Mouse (Mus musculus): ENCODE data around the gene Rcl1.

The Rcl1 gene

DNA sequence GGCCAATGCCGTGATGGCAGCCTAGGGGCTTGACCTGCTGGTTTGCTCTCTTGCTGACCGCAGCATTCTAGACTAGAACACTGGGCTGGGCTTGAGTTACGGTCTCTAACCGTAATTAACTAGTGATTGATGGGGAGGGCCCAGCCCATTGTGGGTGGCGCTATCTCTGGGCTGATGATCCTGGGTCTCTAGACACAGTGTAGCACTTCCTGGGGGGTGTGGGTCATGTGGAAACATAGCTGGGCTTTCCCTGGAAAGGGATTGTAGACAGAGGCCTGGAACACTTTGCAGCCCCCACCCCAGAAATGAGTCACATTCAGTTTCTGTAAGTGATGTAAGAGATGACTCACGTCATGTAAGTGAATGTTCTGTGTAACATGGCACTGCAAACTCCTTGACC is 48.9 kb downstream of the Rcl1 start:
- DNase-seq (ENCODE audit: low read depth, low spot score): no peak

GRCm38 (mm10) chr19:29151443-29151842 is 50.3 kb downstream of the Rcl1 start:
- no peak for DNase-seq (ENCODE audit: low read depth, low spot score)

DNA sequence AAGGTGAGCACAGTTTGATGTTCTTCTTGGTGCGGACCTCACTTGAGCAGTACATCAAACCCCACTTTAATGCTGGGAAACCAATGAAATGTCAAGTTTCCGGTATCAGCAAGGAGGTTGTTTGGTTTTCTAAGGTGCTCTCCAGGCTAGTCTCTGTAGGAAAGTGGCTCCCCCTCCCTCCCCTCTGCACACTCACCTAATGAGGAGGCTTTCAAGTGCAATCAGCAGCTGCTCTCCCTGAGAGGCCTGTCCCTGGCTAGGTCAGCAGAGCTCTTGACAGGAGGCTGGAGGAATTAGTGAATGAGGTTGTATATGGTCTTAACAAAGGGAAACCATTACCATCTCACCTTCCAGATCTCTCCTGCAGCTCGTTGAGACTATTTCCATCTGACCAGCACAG is 54.4 kb downstream of the Rcl1 start:
- no peak for DNase-seq (ENCODE audit: low read depth, low spot score)

DNA sequence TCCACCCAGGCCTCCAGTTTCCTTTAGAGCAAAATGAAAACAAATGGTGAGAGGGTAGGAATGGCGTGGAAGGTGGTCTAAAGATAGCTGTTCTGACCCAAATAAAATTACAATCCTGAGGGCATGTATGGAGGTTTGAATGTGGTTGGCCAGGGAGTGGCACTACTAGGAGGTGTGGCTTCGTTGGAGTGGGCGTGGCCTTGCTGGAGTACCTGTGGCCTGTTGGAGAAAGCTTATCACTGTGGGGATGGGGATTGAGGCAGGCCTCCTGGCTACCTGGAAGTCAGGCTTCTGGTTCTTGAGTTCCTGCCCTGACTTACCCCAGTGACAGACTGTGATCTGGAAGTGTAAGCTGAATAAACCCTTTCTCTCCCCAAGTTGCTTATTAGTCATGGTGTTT is 55.2 kb downstream of the Rcl1 start:
- peak; percentile 17 for DNase-seq (ENCODE audit: low read depth, low spot score)

DNA sequence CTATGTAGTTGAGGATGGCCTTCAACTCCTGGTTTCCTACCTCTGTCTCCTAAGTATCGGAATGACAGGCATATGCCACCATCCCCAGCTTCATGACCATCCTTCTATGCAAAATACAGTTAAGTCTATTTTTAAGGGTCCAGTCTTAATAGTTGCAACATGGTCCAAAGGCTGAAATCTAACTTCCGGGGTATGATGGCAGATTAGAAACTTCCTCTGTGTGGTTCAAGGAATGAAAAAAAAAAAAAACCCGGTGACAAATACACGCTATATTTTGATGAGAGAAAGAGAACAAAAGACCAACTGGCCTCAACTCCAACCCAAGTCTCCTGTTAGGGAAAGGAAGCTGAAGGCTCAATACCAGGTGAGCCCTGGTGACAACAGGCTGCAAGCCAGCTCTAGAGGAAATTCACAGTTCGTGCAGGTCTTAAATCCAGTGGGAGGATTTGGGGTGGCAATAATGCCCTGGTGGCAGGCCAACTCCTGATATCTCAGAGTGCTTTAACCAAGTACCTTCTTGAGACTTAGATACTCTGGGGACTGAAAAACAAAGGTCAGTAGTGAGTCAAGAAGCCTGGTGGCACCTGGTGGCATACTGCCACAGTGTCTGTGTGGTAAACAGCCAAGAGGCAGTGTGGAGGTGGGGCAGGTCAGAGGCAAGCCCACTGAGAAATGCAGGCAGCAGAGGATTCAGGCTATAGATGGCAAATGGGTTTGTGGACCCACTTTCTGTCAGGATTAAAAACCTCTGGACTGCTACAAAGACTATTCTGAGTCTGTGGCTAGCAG is 56.7 kb downstream of the Rcl1 start:
- no peak for DNase-seq (ENCODE audit: low read depth, low spot score)

DNA sequence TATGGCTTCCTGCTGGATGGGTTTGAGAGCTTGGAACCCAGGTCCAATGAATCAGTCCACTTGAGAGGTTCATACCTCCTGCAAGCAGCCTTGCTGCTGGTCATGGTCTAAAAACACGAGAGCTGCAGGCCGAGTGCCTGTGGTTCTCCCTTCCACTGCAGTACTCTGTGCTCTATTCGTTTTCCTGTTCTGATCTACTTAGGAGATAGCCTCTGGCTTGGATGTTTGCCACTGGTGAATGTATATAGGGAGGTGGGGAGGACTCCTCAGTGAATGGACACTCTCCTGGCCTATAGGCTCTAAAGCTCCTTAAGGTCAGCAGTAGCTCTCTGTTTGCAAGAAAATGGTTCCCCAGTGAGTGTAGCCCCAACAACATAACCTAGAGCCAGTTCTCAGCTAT is 57.3 kb downstream of the Rcl1 start:
- no peak for DNase-seq (ENCODE audit: low read depth, low spot score)

GRCm38 (mm10) chr19:29163817-29164527 is 62.8 kb downstream of the Rcl1 start:
- DNase-seq (ENCODE audit: low read depth, low spot score): no peak

GRCm38 (mm10) chr19:29164528-29165166 is 63.5 kb downstream of the Rcl1 start:
- DNase-seq (ENCODE audit: low read depth, low spot score): no peak

GRCm38 (mm10) chr19:29167938-29168337 is 66.8 kb downstream of the Rcl1 start:
- DNase-seq (ENCODE audit: low read depth, low spot score): no peak

GRCm38 (mm10) chr19:29180336-29180735 is 79.2 kb downstream of the Rcl1 start:
- DNase-seq (ENCODE audit: low read depth, low spot score): no peak

DNA sequence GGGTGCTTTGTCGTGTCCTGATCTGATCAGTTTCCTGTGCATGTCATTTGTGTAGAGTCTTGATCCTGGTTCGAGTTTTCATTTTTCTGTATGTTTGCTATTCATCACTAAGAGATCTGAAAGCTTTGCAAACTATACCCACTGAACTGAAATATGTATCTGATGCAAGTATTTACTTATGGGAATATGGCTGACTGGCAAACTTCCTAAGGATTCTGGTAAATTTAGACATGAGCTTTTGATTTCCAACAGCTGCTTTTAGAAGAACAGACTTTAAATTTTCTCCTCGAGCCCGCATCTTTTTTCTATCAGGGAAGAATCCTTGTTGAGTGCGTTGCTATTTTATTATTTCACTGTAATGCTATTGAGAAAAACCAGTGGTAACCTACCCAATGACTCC is 81.0 kb downstream of the Rcl1 start:
- no peak for DNase-seq (ENCODE audit: low read depth, low spot score)

- DNase-seq (ENCODE audit: low read depth, low spot score): no peak
Measured at GRCm38 (mm10) chr19:29185122-29185521, 83.9 kb downstream of the Rcl1 start.

GRCm38 (mm10) chr19:29185552-29186232 is 84.5 kb downstream of the Rcl1 start:
- no peak for DNase-seq (ENCODE audit: low read depth, low spot score)

DNA sequence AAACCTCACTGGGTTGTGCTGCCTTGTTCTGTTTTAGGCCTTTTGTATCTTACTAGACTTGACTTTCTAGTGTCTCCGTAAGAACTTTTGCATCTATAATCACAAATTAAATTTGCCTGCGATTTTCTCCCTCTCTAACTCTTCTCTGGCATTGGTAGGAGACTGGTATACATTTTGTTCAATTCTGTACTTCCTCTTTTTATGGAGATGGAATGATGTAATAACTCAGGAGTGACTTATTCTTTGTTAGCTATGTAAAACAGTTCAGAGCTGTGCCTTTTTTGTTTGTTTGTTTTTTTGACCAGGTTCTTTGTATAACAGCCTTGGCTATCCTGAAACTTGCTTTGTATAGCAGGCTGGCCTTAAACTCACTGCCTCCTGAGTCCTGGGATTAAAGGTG is 87.7 kb downstream of the Rcl1 start:
- DNase-seq (ENCODE audit: low read depth, low spot score): no peak

All from c-Kit-negative CD71-positive TER-119-positive erythroid progenitor cells, embryonic 14.5 days (primary cell).